Mouse (Mus musculus) spleen, adult 2 months (tissue): Measurements from ENCODE around the gene Itsn1.

Experiments
- CTCF ChIP-seq: fragments of 200-500 bp; IDR thresholded peaks from 2 replicates; pipeline ENCODE4 v1.5.1; 2011; ENCODE audit warnings: mild to moderate bottlenecking, inconsistent platforms; ENCODE audit not compliant: insufficient read depth, insufficient read length, insufficient replicate concordance; ENCODE audit errors: extremely low read depth
- POLR2A ChIP-seq: fragments of 200-500 bp; IDR thresholded peaks from 2 replicates; pipeline ENCODE4 v1.6.1; 2011; ENCODE audit warnings: low read depth, low read length, inconsistent platforms

GRCm38 (mm10) chr16:91815067-91815466 is 86.0 kb downstream of the Itsn1 start:
- TF ChIP-seq CTCF: no peak
- TF ChIP-seq POLR2A: no peak
